Mouse (Mus musculus): ENCODE results near the gene Entpd1. TPM values are rescaled to one million over a fixed set of nuclear protein-coding genes. Genes with fewer than 3 reads are reported as not detected.

The Entpd1 gene
- polyA plus RNA-seq, 1 experiment from 2014 or later = 3.8 TPM

- Histone ChIP-seq H3K27ac (replicated peaks) (no peak overlapping the region), H3K4me1 (replicated peaks) (no peaks in the 10 kb centered on the region), H3K4me3 (replicated peaks) (no peak overlapping the region), H3K4me2 (no peak overlapping the region; the same call in 1 of the 2 replicates), H3K36me3 (replicated peaks) (no peaks in the 10 kb centered on the region), H3K27me3 (peaks cover 6% of the 10 kb centered on the region), H3K9ac (no peak overlapping the region), H3K9me3 (replicated peaks) (no peaks in the 10 kb centered on the region)
- WGBS (ENCODE audit: insufficient replicate concordance) = 65% methylated on average over 7 of the region's 7 CpGs
- no peak for ATAC-seq (ENCODE audit: insufficient read depth)
Observed at GRCm38 (mm10) chr19:40665778-40666177, 53.6 kb downstream of the Entpd1 start.

GRCm38 (mm10) chr19:40667111-40667510 is 54.9 kb downstream of the Entpd1 start:
- WGBS (ENCODE audit: insufficient replicate concordance) = 56% methylated on average over 6 of the region's 6 CpGs
- H3K27ac ChIP-seq (replicated peaks) = no peak overlapping the region

GRCm38 (mm10) chr19:40675329-40675728 is 63.2 kb downstream of the Entpd1 start:
- Histone ChIP-seq H3K27me3 (no peaks in the 10 kb centered on the region), H3K4me3 (replicated peaks) (no peak overlapping the region), H3K9me3 (replicated peaks) (no peaks in the 10 kb centered on the region), H3K4me1 (replicated peaks) (no peaks in the 10 kb centered on the region), H3K9ac (no peak overlapping the region), H3K36me3 (replicated peaks) (no peaks in the 10 kb centered on the region), H3K4me2 (no peak overlapping the region), H3K27ac (replicated peaks) (no peak overlapping the region)
- WGBS (ENCODE audit: insufficient replicate concordance) = 54% methylated on average over 5 of the region's 5 CpGs
- ATAC-seq (ENCODE audit: insufficient read depth) = no peak

More at GRCm38 (mm10) chr19:40667111-40667510, 54.9 kb downstream of the Entpd1 start:
- H3K4me1 ChIP-seq (replicated peaks) = no peaks in the 10 kb centered on the region
- no peaks in the 10 kb centered on the region for H3K27me3 ChIP-seq
- H3K9ac ChIP-seq = no peak overlapping the region
- no peaks in the 10 kb centered on the region for H3K36me3 ChIP-seq (replicated peaks)
- no peaks in the 10 kb centered on the region for H3K9me3 ChIP-seq (replicated peaks)
- ATAC-seq (ENCODE audit: insufficient read depth) = no peak
- no peak overlapping the region for H3K4me2 ChIP-seq
- H3K4me3 ChIP-seq (replicated peaks) = no peak overlapping the region

- 64% methylated on average over 6 of the region's 6 CpGs for WGBS (ENCODE audit: insufficient replicate concordance)
- peak overlapping the region; percentile 16; the same call in 1 of the 2 replicates for H3K4me2 ChIP-seq
- H3K4me3 ChIP-seq (replicated peaks) = no peak overlapping the region
- ATAC-seq (ENCODE audit: insufficient read depth) = no peak
- no peaks in the 10 kb centered on the region for H3K4me1 ChIP-seq (replicated peaks)
- H3K36me3 ChIP-seq (replicated peaks) = no peaks in the 10 kb centered on the region
- H3K9ac ChIP-seq = no peak overlapping the region
- H3K9me3 ChIP-seq (replicated peaks) = no peaks in the 10 kb centered on the region
- H3K27me3 ChIP-seq = no peaks in the 10 kb centered on the region
- no peak overlapping the region for H3K27ac ChIP-seq (replicated peaks)
Observed at GRCm38 (mm10) chr19:40678087-40678486, 65.9 kb downstream of the Entpd1 start.

GRCm38 (mm10) chr19:40678532-40679307 is 66.6 kb downstream of the Entpd1 start:
- 0 out of 2 replicates have a peak, but pooled peaks have one; percentile 37 for ATAC-seq (ENCODE audit: insufficient read depth)
- H3K27me3 ChIP-seq = no peaks in the 10 kb centered on the region
- H3K36me3 ChIP-seq (replicated peaks) = no peaks in the 10 kb centered on the region
- H3K9ac ChIP-seq = no peak overlapping the region
- no peaks in the 10 kb centered on the region for H3K4me1 ChIP-seq (replicated peaks)
- H3K4me2 ChIP-seq = peak overlapping the region; percentile 16; the same call in 1 of the 2 replicates
- H3K27ac ChIP-seq (replicated peaks) = no peak overlapping the region
- no peak overlapping the region for H3K4me3 ChIP-seq (replicated peaks)
- H3K9me3 ChIP-seq (replicated peaks) = no peaks in the 10 kb centered on the region
- WGBS (ENCODE audit: insufficient replicate concordance) = 14% methylated on average over 17 of the region's 17 CpGs

GRCm38 (mm10) chr19:40679632-40680031 is 67.5 kb downstream of the Entpd1 start:
- no peaks in the 10 kb centered on the region for H3K27me3 ChIP-seq
- no peak overlapping the region for H3K4me3 ChIP-seq (replicated peaks)
- H3K36me3 ChIP-seq (replicated peaks) = no peaks in the 10 kb centered on the region
- no peak overlapping the region for H3K9ac ChIP-seq
- H3K27ac ChIP-seq (replicated peaks) = no peak overlapping the region
- H3K9me3 ChIP-seq (replicated peaks) = no peaks in the 10 kb centered on the region
- WGBS (ENCODE audit: insufficient replicate concordance) = 54% methylated on average over 3 of the region's 3 CpGs
- no peak overlapping the region for H3K4me2 ChIP-seq
- H3K4me1 ChIP-seq (replicated peaks) = 0 out of 2 replicates have a peak, but pooled peaks cover 1% of the 10 kb centered on the region
- ATAC-seq (ENCODE audit: insufficient read depth) = no peak

GRCm38 (mm10) chr19:40684124-40684523 is 72.0 kb downstream of the Entpd1 start:
- H3K9me3 ChIP-seq (replicated peaks) = no peaks in the 10 kb centered on the region
- WGBS (ENCODE audit: insufficient replicate concordance) = 63% methylated on average over 1 of the region's 1 CpGs
- H3K4me3 ChIP-seq (replicated peaks) = no peak overlapping the region
- H3K27ac ChIP-seq (replicated peaks) = no peak overlapping the region
- H3K27me3 ChIP-seq = no peaks in the 10 kb centered on the region
- H3K4me2 ChIP-seq = no peak overlapping the region
- peaks cover 2% of the 10 kb centered on the region; the same call in 1 of the 2 replicates for H3K4me1 ChIP-seq (replicated peaks)
- H3K36me3 ChIP-seq (replicated peaks) = no peaks in the 10 kb centered on the region
- ATAC-seq (ENCODE audit: insufficient read depth) = no peak
- H3K9ac ChIP-seq = no peak overlapping the region

- H3K27ac ChIP-seq (replicated peaks) = no peak overlapping the region; the same call in 1 of the 2 replicates
- ATAC-seq (ENCODE audit: insufficient read depth) = no peak
- H3K4me2 ChIP-seq = no peak overlapping the region
- H3K4me3 ChIP-seq (replicated peaks) = no peak overlapping the region
- H3K9ac ChIP-seq = no peak overlapping the region
- H3K9me3 ChIP-seq (replicated peaks) = no peaks in the 10 kb centered on the region
- H3K36me3 ChIP-seq (replicated peaks) = no peaks in the 10 kb centered on the region
- H3K27me3 ChIP-seq = no peaks in the 10 kb centered on the region
- H3K4me1 ChIP-seq (replicated peaks) = peaks cover 2% of the 10 kb centered on the region; the same call in 1 of the 2 replicates
- WGBS (ENCODE audit: insufficient replicate concordance) = 73% methylated on average over 7 of the region's 7 CpGs
Observed at GRCm38 (mm10) chr19:40684566-40684965, 72.4 kb downstream of the Entpd1 start.

GRCm38 (mm10) chr19:40687291-40687927 is 75.2 kb downstream of the Entpd1 start:
- 38% methylated on average over 4 of the region's 4 CpGs for WGBS (ENCODE audit: insufficient replicate concordance)
- Histone ChIP-seq H3K9ac (no peak overlapping the region), H3K4me2 (no peak overlapping the region), H3K4me1 (replicated peaks) (peaks cover 2% of the 10 kb centered on the region; the same call in 1 of the 2 replicates), H3K27ac (replicated peaks) (no peak overlapping the region), H3K9me3 (replicated peaks) (no peaks in the 10 kb centered on the region), H3K27me3 (no peaks in the 10 kb centered on the region), H3K36me3 (replicated peaks) (no peaks in the 10 kb centered on the region), H3K4me3 (replicated peaks) (no peak overlapping the region)
- no peak for ATAC-seq (ENCODE audit: insufficient read depth)

- Histone ChIP-seq H3K27ac (replicated peaks) (no peak overlapping the region), H3K27me3 (no peaks in the 10 kb centered on the region), H3K4me2 (no peak overlapping the region), H3K9ac (no peak overlapping the region), H3K9me3 (replicated peaks) (no peaks in the 10 kb centered on the region), H3K4me1 (replicated peaks) (0 out of 2 replicates have a peak, but pooled peaks cover 8% of the 10 kb centered on the region), H3K4me3 (replicated peaks) (no peak overlapping the region), H3K36me3 (replicated peaks) (no peaks in the 10 kb centered on the region)
- ATAC-seq (ENCODE audit: insufficient read depth) = no peak
- 40% methylated on average over 7 of the region's 7 CpGs for WGBS (ENCODE audit: insufficient replicate concordance)
Observed at GRCm38 (mm10) chr19:40693201-40693600, 81.0 kb downstream of the Entpd1 start.

- Histone ChIP-seq H3K27ac (replicated peaks) (no peak overlapping the region), H3K9me3 (replicated peaks) (no peaks in the 10 kb centered on the region), H3K9ac (no peak overlapping the region), H3K4me1 (replicated peaks) (0 out of 2 replicates have a peak, but pooled peaks cover 8% of the 10 kb centered on the region), H3K4me3 (replicated peaks) (no peak overlapping the region), H3K4me2 (no peak overlapping the region), H3K36me3 (replicated peaks) (no peaks in the 10 kb centered on the region), H3K27me3 (no peaks in the 10 kb centered on the region)
- 76% methylated on average over 6 of the region's 6 CpGs for WGBS (ENCODE audit: insufficient replicate concordance)
- ATAC-seq (ENCODE audit: insufficient read depth) = no peak
Observed at GRCm38 (mm10) chr19:40696116-40696515, 84.0 kb downstream of the Entpd1 start.

Data from liver, embryonic 15.5 days (tissue).